Mouse (Mus musculus) ovary, postnatal 36 days (tissue): ENCODE data around the gene Pdk2.
A peak's percentile ranks its signal among the peaks of the same experiment; 100 is the strongest.
"Not testable (repeated sequence)": the region's sequence is repeated elsewhere in the genome, so short reads cannot be mapped to it uniquely, and the experiment has no call there.

Experiments
- DNase-seq: peaks from one replicate; pipeline ENCODE4 v3.0.0; 2022; ENCODE audit warnings: low spot score, mixed read lengths

The Pdk2 gene

DNA sequence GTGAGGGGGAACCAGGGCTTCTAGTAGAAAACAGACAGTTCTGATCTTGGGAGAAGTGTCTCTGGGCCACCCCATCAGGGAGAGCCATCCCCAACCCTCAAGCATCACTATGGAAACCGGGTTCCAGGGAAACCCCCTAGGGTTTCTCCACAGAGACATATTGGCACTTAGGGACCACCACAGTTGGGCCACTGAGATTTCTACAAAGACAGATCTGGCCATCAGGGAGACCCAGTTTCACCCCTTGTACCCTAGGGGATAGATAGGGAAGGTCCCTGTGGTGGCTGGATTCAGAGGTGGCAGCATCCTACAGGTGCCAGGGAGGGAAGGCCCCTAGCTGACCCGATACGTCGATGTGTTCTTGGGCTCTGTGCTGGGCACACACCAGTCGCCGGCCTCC, 14.3 kb downstream of the Pdk2 start:
- no peak for DNase-seq

DNA sequence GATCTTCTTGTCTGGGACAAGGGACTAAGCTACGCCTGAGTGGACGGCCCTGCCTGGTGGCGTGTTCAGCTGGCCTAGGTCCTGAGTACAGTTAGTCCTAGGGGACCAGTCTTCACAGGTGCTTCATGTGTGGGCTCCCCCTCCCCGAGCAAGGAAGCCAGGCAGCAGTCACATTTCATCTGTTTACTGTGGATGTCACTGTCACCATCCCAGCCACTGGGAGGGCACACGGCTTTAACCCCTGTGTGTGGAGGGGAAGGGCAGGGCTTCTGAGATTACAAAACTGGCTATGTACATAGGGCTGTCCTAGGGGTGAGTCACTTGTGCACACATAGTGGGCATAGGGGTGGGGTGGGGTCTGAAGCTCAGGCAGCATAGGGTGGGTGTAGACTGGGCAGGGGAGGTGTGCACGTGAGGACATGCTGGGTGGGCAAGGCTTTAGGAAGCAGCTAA, 15.0 kb downstream of the Pdk2 start:
- DNase-seq, result no peak

DNA sequence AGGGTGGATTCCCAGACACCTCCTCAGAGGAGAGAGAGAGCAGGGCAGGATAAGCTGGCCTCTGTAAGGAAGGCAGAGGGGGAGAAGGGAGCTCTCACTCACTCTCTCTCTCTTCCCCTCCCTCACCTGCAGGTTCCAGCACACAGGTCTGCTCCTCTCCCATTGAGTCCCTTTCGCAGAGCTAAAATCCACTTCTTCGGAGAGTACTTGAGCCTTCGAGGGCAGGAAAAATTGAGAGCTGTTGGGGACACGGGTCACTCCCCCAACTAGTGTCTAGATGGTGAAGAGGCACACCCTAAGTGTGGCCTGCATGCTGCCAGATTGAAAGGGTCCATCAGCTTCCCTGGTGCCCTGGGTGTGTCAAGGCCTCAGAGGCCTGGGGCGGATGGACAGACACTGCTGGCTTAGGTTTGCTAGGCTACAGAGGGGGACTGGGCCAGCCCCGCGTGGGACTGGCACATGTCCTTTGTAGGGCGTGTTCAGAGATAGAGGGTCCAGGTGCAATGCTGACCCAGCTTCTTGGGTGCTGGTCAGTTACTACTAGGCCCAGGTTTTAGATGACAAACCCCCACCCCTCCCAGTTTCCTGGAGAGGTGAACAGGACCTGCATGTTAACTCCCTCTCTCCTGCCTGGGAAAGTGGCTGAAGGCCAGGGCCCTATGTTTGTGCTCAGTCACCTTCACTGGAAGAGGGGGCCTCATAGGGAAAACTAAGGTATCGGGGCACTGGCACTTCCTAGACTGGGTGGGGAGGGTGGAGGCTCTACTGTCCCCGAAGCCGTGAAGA, 15.7 kb downstream of the Pdk2 start:
- DNase-seq, result no peak

DNA sequence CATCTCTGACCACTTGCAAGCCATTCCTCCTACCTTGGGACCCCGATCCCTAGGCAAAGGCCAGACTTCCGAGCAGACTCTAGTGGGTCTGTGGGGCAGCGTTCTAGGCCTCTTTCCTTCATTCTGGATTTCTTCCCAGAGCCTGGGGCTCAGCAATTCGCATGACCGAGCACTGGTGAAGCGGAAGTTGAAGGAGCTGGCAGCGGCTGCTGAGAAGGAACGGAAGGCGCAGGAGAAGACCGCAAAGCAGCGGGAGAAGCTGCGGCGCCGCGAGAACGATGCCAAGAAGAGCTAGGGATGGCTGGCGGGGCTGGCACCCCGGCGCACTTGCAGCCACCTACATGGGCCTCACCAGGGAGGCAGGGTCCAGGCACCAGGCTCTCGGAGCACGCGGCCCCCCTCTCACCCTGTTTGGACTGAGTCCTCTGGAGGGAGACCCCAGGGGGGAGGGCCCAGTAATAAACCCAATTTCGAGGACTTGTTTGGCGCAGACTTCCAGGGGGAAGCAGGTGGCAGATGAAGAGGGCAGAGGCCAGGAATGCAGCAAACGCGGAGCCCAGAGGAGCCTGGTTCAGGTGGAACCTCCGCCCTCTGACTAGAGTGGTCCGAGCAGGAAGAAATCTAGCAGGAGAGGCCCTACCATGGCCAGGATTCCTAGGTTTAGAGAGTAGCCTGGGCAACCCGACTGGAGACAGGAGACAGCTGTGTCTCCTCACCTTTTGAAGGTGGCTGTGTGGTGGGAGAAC, 16.5 kb downstream of the Pdk2 start:
- DNase-seq, result no peak

DNA sequence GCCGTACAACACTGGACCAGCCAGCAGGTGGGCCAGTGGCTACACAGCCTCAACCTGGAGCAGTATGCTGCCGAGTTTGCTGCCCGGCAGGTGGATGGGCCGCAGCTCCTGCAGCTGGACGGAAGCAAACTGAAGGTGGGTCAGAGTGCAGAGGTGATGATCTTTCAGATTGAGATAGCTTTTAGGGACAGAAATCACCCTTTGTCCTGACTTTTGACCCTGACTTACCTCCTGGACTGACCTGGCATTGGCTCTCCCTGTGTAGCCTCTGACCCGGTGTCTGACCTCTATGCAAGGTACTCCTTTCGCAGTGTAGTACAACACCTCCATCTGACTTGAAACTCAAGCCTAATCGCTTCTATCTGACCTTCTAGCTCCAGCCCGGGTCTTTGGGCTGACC, 17.7 kb downstream of the Pdk2 start:
- no peak for DNase-seq

DNA sequence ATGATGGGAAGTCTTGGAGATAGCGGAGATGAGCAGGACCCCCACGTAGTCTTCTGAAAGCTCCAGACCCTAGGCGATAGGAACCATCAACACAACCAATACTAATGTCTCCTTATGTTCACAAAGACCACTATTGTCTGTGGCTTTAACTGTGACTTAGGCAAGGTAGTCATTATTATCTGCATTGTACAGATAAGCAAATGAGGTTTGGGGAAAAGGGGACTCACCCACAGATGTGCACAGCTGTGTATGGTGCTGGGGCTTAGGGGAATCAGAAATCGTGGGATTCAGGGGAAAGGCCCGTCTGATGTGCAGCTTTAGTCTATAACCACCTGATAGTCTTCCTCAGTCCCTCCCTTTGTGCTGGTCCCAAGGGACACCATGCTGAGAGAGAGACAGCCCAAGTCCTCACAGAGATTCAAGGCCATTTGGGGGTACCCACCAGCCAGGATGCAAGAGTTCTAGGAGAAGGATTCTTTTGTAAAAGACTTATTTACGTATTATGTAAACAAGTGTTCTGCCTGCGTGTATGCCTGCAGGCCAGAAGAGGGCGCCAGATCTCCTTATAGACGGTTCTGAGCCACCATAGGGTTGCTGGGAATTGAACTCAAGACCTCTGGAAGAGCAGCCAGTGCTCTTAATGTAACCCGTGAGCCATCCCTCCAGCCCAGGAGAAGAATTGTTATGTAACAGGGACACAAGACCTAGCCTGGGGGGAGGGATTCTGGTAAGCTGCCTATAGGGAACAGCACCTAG, 18.7 kb downstream of the Pdk2 start:
- DNase-seq, result no peak

DNA sequence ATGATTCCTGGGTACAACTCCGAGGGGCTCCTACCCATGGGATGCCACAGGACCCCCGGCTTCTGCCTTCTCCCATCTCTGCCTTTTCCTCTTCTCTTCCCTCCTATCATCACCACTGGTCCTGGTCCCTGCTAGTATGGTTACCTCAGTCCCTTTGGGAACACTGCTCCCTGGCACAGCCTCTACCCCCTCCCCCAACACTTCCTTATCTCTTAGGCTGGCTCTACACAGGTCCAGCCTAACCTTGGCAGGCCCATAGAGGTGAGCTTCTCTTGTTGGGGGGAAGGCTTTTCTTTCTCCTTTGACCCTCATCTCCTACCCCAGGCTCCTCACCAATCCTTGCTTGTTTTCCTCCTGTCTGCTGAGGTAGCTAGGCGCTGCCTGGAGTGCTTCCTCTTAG, 25.7 kb downstream of the Pdk2 start:
- DNase-seq, result no peak

DNA sequence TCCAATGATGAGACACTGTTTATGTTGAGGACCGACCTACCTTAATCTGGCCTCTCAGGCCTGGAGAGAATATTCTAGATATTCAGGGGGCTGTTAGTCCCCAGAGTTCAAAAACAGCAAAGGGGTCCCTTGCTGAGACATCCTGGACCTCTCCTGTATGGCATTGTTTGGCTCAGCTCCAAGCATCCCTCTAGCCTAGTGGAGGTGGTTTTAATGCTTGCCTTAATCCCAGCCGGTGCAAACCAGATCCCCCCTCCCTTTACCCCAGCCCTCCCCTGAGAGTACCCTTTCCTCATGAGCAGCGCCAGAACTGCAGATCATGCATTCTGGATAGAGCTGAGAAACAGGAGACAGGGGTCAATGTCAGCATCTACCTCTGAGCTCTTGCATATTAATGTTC, 28.7 kb downstream of the Pdk2 start:
- no peak for DNase-seq

DNA sequence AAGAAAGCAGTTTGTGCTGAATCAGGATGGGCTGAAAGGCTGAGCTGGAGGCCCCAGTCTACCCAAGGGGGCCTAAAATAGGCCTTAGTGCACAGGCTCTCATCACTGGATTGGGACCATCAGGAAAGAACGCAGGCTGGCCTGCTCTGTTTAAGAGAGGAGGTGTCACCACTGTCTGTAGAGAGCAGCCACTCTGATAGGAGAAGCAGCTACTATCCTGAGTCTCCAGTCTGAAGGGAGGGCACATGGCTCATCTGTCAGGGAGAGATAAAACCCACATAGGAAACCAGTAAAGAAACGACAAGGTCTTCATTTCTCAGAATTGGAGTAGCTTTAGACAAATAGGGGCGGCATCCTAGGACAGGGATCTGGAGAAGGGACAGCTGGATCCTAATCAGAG, 29.1 kb downstream of the Pdk2 start:
- no peak for DNase-seq

DNA sequence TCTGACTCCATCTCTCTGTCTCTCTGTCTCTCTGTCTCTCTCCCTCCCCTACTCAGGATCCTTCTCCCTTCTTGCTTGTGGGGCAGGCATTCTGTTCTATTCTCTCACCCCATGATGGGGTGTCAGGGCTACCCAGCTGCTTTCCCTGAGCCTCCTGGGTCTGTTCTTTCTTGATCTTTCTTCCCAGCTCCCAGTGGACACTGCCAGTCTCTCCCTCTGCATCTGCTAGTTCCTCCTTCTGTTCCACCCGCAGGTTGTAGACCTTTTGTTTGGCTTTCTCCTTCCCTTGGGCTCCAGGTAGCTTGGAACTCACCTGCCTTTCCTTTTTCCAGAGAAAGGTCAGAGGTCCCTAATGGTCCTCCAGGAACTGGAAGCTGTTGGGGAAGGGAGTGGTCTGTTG, 29.7 kb downstream of the Pdk2 start:
- no peak for DNase-seq

DNA sequence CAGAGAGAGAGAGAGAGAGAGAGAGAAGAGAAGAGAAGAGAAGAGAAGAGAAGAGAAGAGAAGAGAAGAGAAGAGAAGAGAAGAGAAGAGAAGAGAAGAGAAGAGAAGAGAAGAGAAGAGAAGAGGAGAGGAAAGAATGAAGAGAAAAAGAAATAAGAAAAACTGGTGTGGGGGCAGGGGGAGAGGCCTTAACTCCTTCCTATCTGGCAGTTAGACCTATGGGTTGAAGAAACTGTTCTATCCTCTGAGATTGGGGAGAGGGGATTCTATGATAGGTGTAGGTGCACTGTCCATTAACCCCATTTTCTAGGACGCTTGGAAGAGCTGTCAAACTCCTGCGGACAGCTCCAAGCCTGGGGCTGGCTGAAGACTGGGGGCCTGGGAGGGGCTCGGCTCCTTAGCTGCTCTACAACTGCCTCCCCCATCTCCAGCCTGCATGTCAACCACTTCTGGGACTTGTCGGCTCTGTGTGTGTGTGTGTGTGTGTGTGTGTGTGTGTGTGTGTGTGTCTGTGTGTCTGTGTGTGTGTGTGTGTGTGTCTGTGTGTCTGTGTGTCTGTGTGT, 30.2 kb downstream of the Pdk2 start:
- DNase-seq, result not testable (repeated sequence)

DNA sequence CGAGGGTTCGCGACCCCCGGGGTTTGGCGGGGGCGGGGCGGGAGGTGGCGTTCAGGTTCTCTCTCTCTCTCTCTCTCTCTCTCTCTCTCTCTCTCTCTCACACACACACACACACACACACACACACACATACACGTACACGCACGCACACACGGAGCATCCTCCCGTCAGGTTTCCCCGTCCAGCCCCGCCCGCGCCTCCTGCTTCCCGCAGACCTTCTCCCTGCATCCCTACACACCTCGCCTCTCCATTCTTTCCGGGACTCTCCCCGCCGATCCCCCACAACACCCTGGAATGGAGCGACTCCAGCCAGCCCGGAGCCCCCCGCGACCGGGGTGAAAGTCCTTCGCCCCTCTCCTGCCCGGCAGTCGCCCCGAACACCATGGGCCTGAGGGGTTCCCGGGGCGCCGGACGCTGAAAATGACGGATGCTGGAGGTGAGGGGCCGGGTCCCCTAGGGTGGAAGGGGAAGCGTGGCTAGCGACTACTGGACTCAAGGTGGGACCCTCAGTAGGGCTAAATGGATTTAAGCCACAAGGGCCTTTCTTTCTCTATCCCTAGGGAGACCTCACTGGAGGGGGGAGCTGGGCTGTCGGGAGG, 30.9 kb downstream of the Pdk2 start:
- DNase-seq, result no peak

DNA sequence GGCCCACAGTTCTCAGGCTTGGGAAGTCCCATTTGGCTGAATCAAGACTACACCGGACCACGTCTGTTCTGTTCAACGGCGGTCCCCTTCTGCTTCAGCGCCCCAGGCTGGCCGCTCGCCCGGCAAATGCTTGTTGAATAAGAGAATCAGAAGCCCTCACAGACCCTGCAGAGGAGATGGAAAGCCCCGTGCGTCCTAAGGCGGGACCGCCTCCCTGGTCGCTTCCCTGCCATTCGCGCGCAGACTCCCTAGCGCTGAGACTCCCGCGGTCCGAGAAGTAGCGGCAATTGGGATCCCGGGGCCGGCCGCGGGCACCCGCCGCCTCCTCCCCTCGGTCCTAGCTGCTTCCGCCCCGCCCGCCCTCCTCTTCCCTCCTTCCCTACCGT, 31.5 kb downstream of the Pdk2 start, which contains the start of gene Samd14:
Samd14 (plus strand) TSS at position 251 of the 386 bp plus-strand sequence.
- peak; percentile 71 for DNase-seq

DNA sequence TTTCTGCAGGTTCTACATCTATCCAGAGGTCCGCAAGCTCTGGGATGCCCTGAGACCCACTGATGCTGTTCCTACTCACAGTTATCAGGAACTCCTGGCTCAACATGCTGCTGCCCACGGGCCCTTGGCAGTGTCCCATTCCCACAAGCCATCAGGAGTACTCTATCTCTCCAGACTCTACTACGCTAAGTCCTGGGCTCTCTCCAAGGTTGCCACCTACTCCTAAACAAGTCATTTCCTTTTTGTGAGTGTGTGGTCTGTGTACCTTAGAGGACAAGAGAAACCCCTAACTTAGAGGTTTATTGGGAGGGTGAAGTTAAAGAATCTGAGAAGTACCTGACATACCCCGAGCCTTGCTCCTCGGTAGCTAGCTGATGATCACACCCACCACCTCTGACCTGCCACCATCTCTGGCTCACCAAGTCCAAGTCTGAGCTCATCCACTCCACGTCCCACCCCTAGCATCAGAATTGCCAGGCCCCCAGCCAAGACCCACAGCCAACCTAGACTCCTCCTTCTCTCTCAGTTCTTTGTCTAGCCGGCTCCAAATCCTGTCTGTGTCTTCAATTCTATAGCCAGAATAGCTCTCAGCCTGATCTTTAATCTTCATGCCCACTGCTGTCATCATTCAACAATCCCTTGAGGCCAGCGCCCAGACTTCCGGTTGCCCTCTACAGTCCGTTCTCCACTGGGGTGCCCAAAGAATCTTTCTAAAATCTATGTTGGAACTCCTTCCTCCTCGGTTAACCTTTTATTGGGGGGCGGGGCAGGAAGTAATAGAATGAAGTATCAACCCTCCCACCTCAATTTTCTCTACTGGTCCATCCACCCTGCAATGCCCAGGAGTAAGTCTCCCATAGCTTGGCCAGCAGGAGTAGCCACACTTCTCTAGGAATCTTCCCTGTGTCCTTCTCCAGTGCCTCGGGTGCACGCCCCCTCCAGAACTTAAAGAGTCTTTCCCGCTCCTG, 32.2 kb downstream of the Pdk2 start:
- no peak for DNase-seq

DNA sequence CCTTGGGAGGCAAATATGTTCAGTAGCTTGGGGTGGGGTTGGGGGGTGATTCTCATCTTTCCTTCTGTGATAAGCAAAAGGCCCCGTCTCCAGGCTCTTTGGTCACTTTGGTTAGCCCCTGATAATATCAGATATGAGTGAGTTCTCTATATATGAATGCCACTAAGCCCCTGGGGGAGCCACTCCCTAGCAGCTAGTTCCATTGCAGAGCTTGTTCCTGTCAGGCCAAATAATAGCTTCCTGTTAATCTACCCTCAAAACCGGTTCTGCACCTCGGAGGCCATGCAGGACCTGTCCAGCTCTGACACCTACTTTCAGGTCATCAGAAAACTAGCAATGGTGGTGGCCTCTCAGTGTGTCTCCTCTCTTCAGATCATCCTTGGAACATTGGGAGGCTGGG, 33.7 kb downstream of the Pdk2 start:
- DNase-seq, result no peak

DNA sequence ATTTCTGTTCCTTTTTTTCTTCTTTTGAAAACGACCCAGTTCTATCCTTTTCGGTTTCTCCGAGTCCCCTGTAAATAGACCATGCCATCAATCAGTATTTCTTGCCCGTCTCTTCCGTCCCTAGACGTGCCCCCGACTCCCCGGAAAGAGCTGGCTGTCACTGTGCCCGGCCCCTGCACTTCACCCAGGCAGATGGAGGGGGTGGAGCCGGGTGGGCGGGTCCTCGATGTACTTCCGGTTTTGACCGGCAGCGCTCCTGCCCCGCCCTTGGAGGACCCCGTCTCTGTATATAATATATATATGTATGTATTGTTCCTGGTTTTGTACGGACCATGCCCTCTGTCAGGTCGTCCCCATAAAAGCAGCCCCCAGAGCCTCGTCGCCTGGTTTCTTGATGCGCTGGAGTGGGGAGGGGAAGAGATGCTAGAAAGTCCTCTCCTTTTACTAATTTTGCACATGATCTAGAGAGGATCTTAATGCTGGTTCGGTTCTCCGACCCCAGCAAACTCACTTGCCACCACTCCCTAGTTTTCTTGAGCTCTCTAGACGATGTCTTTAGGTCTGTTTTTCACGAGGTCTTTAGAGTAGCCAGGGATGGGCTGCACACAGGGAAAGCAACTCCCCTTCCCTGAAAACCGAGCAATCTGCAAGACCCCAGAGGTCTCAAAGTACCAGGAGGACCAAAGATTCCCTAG, 34.5 kb downstream of the Pdk2 start:
- peak; percentile 81 for DNase-seq

DNA sequence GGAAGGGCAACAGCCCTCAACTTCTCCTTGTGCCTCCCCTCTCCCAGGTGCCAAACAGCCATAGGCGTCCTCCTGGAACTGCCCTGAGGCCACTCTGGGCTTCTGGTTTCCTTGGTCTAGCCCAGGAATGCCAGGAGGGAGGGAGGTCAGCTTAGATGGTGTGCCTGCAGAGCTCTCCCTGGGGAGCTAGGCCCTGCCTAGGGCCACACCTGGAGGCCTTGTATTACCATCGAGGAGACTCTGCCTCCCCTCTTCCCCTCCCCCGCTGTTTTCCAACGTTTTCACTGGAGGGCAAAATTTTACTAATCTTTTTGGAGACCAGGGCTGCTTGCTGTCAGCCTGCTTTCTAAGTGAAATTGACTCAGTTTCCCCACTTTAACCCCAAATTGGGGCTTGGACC, 35.1 kb downstream of the Pdk2 start:
- no peak for DNase-seq

DNA sequence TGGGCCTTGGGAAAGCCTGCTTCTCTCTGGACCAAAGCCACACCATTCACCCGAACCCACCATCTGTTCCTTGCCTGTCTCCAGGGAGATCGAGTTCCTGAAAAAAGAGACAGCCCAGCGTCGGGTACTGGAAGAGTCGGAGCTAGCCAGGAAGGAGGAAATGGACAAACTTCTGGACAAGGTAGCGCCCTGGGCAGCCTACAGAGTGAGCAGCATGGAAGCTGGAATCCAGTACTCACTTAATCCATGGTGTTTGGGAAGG, 36.3 kb downstream of the Pdk2 start:
- DNase-seq, result no peak

DNA sequence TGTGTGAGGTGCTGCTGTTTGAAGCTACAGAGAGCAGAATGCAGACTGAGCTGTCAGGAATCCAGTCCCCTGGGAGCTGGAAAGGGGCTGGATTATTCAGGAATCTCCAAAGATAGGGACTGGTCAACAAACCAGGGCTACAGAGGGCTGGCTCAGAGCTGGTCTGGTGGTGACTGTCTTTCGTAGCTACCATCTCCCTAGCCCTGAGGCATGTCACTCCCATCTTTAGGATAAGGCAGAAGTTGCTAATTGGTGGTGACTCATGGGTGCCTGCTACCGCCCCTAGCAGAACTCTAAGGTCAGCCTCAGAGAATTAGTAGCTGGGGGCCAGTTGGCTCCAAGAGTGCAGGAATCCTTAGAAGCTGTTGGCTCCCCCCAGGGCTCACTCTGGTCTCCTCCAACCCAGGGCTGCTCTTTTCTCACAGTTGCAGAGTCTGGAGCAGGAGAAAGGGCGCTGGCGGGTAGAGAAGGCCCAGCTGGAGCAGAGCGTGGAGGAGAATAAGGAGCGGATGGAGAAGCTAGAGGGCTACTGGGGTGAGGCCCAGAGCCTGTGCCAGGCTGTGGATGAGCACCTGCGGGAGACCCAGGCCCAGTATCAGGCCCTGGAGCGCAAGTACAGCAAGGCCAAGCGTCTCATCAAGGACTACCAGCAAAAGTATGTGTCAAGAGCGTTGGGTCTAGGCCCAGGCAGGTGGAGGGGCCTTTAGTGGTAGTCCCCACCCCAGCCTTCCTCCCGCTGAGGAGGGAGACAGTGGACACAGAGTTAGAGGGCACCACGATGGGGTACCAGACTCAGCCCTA, 36.8 kb downstream of the Pdk2 start:
- peak; percentile 7 for DNase-seq

DNA sequence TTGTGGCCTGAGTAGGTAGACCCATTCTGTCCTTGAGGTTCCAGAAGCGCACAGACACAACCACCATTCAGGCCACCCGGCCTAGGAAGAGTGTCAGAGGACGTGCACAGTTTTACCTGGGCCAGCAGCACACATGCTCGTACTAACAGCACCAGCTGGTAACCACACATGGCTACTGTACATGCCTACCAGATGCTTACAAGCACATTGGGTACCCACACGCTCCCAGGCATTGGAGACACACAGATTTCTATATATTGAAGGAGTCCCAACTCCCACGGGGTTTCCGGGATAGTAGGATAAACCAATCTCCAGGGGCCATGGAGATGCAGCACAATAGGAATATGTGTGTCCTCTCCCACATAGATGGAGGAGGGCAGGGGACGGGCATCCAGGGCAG, 38.4 kb downstream of the Pdk2 start:
- no peak for DNase-seq
